21 mouse cellular contexts compared by ENCODE assay signal in the genomic region with DNA sequence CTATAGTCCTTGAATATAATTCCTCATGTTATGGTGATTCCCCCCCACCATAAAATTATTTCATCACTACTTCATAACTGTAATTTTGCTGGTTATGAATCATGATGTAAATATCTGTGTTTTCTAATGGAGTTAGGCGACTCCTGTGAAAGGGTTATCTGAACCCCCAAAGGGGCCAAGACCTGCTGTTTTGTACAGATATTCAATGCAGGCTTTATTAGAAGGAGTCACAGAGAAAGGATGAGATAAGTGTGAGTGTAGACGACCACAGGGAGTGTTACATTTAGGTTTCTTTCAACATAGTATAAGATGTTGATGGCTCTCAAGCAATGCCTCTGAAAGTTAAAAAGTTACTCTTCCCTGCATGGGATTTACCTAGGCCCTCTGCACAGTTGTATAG. TPM values are rescaled to one million over a fixed set of nuclear protein-coding genes. Genes with fewer than 3 reads are reported as not detected.
DNase-seq lines count a peak whose midpoint lies in the region; ATAC-seq and TF ChIP-seq lines count a peak whose summit lies in the region.
"Had no signal": no experiment of that assay in that cellular context is flagged by ENCODE, and none has a peak within 500 bp of the region (broad histone marks: within the 10 kb centered on the region; RNA-seq: fewer than 3 reads in every experiment).

No protein-coding gene starts in this region.

- peak overlapping the region; percentile 7 for H3K4me3 ChIP-seq in thymus, adult 2 months (ENCODE audit: control insufficient read depth, insufficient read depth, low read length)
- no peak overlapping the region for H3K4me3 ChIP-seq in liver, embryonic 16.5 days (ENCODE audit: low read depth, low read length)
- H3K4me3 ChIP-seq: embryonic facial prominence, embryonic 12.5 days; forebrain, embryonic 13.5 days; hindbrain, embryonic 13.5 days; limb, embryonic 12.5 days; midbrain, embryonic 13.5 days had no signal

- H3K9me3 ChIP-seq in liver, embryonic 16.5 days (replicated peaks; ENCODE audit: control insufficient read depth, low read length), result no peaks in the 10 kb centered on the region
- H3K9me3 ChIP-seq: embryonic facial prominence, embryonic 12.5 days; forebrain, embryonic 13.5 days; G1E; hindbrain, embryonic 13.5 days; limb, embryonic 12.5 days; midbrain, embryonic 13.5 days had no signal

- WGBS in thymus, adult 2 months, result 63% methylated on average over 2 of the region's 2 CpGs
- WGBS in liver, embryonic 16.5 days (ENCODE audit: insufficient replicate concordance), result 23% methylated on average over 2 of the region's 2 CpGs

- H3K9ac ChIP-seq in liver, embryonic 16.5 days (ENCODE audit: low read depth, low read length), result no peak overlapping the region; the same call in 1 of the 2 replicates
- H3K9ac ChIP-seq: embryonic facial prominence, embryonic 12.5 days; forebrain, embryonic 13.5 days; hindbrain, embryonic 13.5 days; limb, embryonic 12.5 days; midbrain, embryonic 13.5 days had no signal

- H3K27ac ChIP-seq in thymus, adult 2 months (ENCODE audit: control insufficient read depth, insufficient read depth, low read length), result peak overlapping the region; percentile 86
- H3K27ac ChIP-seq in liver, embryonic 16.5 days (ENCODE audit: low read length), result peak overlapping the region; percentile 79
- H3K27ac ChIP-seq: embryonic facial prominence, embryonic 12.5 days; forebrain, embryonic 13.5 days; hindbrain, embryonic 13.5 days; limb, embryonic 12.5 days; midbrain, embryonic 13.5 days had no signal

- no peak for TF ChIP-seq CTCF in thymus, adult 2 months (IDR thresholded peaks at IDR 0.05; ENCODE audit: borderline replicate concordance, control insufficient read depth, extremely low read depth, insufficient read depth, low read length, poor library complexity)

- intact Hi-C loops in gastrocnemius, postnatal 14 days (cut with DNase I; ENCODE audit: low total_unique reads), result no loop called here

- H3K4me1 ChIP-seq in thymus, adult 2 months (replicated peaks; ENCODE audit: control insufficient read depth, insufficient read depth, low read length), result peaks cover 28% of the 10 kb centered on the region
- peaks cover 31% of the 10 kb centered on the region for H3K4me1 ChIP-seq in liver, embryonic 16.5 days (ENCODE audit: control insufficient read depth, low read depth, low read length)
- H3K4me1 ChIP-seq: embryonic facial prominence, embryonic 12.5 days; forebrain, embryonic 13.5 days; hindbrain, embryonic 13.5 days; limb, embryonic 12.5 days; midbrain, embryonic 13.5 days had no signal

- no peaks in the 10 kb centered on the region for H3K36me3 ChIP-seq in thymus, adult 2 months (ENCODE audit: control insufficient read depth, insufficient read depth, low read length)
- no peaks in the 10 kb centered on the region for H3K36me3 ChIP-seq in liver, embryonic 16.5 days (ENCODE audit: control insufficient read depth, insufficient read depth)
- H3K36me3 ChIP-seq: embryonic facial prominence, embryonic 12.5 days; G1E; hindbrain, embryonic 13.5 days; limb, embryonic 12.5 days; midbrain, embryonic 13.5 days had no signal

- H3K27me3 ChIP-seq in thymus, adult 2 months (ENCODE audit: control insufficient read depth, insufficient read depth, low read length), result no peaks in the 10 kb centered on the region
- H3K27me3 ChIP-seq in liver, embryonic 16.5 days (ENCODE audit: control insufficient read depth, insufficient read depth, low read depth, low read length), result no peaks in the 10 kb centered on the region
- H3K27me3 ChIP-seq: CH12.LX; embryonic facial prominence, embryonic 12.5 days; forebrain, embryonic 13.5 days; hindbrain, embryonic 13.5 days; limb, embryonic 12.5 days; midbrain, embryonic 13.5 days had no signal

- H3K4me2 ChIP-seq in liver, embryonic 16.5 days (ENCODE audit: low read depth, low read length), result peak overlapping the region; percentile 22
- H3K4me2 ChIP-seq: embryonic facial prominence, embryonic 12.5 days; forebrain, embryonic 13.5 days; heart, embryonic 11.5 days; hindbrain, embryonic 13.5 days; limb, embryonic 12.5 days; midbrain, embryonic 13.5 days had no signal

- peak; percentile 87 for ATAC-seq in liver, embryonic 16.5 days (ENCODE audit: low read depth)
- ATAC-seq: forebrain, embryonic 13.5 days; midbrain, embryonic 13.5 days had no signal

- DNase-seq in thymus, adult 2 months, result no peak
- no peak for DNase-seq in thymus, adult 18-20 months
- peak; percentile 49 for DNase-seq in liver
- no peak for DNase-seq in cerebellum, adult 9-10 months
- DNase-seq in adrenal gland, postnatal 14 days, result no peak
- no peak for DNase-seq in gastrocnemius, postnatal 14 days
- DNase-seq: adrenal gland, adult 2 months; cerebellum, adult 9-11 months; kidney, adult 2 months; kidney, postnatal 14 days; lung, adult 2 months; lung, postnatal 14 days had no signal

- TF ChIP-seq POLR2A in thymus, adult 2 months (IDR thresholded peaks at IDR 0.05; ENCODE audit: control insufficient read depth, extremely low read depth, insufficient read depth, low read length, poor library complexity), result no peak

RNA-seq across cellular contexts. Expression of a gene that starts 20.8 kb away (rescaled TPM):
- 128 and 129 TPM in 2 replicates for polyA plus RNA-seq in thymus, adult 2 months (2012; rRNA removed)
- polyA plus RNA-seq in liver, embryonic 16.5 days (2015; fragmentation: Nextera tagmentation; extraction: Ambion mirVana), result 4.1 and 4.9 TPM in 2 replicates
- 4.3 and 5.1 TPM in 2 replicates for total RNA-seq in adrenal gland, postnatal 14 days (2021)
- 1 to 10 TPM; 2.5 to 3.1 TPM for total RNA-seq in gastrocnemius, postnatal 14 days (2021)

RNA-seq across cellular contexts. Expression of a gene that starts 40.6 kb away (rescaled TPM):
- 292 and 586 TPM in 2 replicates for polyA plus RNA-seq in thymus, adult 2 months (2012; rRNA removed)
- polyA plus RNA-seq in liver, embryonic 16.5 days (2015; fragmentation: Nextera tagmentation; extraction: Ambion mirVana), result 242 and 244 TPM in 2 replicates
- total RNA-seq in adrenal gland, postnatal 14 days (2021), result 306 and 371 TPM in 2 replicates
- 100 to 1,000 TPM; 132 to 141 TPM for total RNA-seq in gastrocnemius, postnatal 14 days (2021)
